Mouse (Mus musculus): ENCODE measurements around the gene Ddc.

DNA sequence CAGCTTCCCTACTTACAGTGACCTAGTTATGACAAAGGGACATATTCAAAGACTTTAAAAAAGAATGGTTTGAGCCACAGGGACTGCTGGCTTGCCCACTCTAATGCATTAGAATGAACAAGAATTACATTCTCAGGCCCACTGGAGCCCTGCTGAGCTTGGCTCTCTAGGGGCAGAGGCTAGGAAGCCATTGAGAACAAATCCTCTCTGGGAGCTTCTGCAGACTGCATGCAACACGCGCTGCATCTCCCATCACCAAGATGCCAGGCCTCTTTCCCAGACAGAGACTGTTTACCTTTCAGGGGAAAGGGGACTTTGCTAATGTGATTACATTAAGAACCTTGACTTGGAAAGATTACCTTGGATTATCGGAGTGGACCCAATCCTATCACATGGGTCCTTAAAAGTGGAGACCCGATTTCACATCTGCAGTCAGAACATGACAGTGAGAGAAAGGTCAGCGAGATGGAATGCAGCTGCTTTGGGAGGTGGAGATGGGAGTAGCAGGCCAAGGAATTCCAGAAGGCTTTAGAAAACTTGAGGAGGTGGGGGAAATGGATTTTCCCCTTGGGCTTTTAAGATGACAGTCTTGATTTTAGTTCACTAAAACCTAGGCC is 26.6 kb downstream of the Ddc start:
- TF ChIP-seq CTCF (IDR thresholded peaks at IDR 0.05; ENCODE audit: extremely low read depth, insufficient read length, insufficient replicate concordance, low read depth, low read length) (no peak), POLR2A (IDR thresholded peaks at IDR 0.05; ENCODE audit: low read depth, low read length) (no peak)

All from small intestine, adult 2 months (tissue).